Mouse (Mus musculus) spleen, adult 2 months (tissue): ENCODE results near the gene Tyw1. TPM values are rescaled to one million over a fixed set of nuclear protein-coding genes. Genes with fewer than 3 reads are reported as not detected.

Source experiments
- DNase-seq, 2 experiments: peaks; one replicate each; pipeline versions ENCODE4 v3.0.0 to v3.0.0-alpha.2; 2012 to 2021; ENCODE audit warnings: low spot score in 2 of 2, low read depth in 1 of 2
- H3K27ac ChIP-seq: fragments of 200-500 bp; 2 replicates; pipeline ENCODE4 v1.5.1; 2012; ENCODE audit warnings: low read length, inconsistent platforms; ENCODE audit not compliant: insufficient read depth
- H3K27me3 ChIP-seq: fragments of 200-500 bp; 2 replicates; pipeline ENCODE4 v1.6.1; 2012; ENCODE audit warnings: mild to moderate bottlenecking, moderate library complexity, low read length, inconsistent platforms; ENCODE audit not compliant: control insufficient read depth, insufficient read depth
- H3K36me3 ChIP-seq: fragments of 200-500 bp; 2 replicates; pipeline ENCODE4 v1.6.1; 2012; ENCODE audit warnings: mild to moderate bottlenecking, low read length, inconsistent platforms; ENCODE audit not compliant: control insufficient read depth, insufficient read depth
- H3K4me1 ChIP-seq: fragments of 200-500 bp; 2 replicates; pipeline ENCODE4 v1.6.1; 2011; ENCODE audit warnings: inconsistent platforms; ENCODE audit not compliant: control insufficient read depth, insufficient read depth, insufficient read length
- H3K4me3 ChIP-seq: fragments of 200-500 bp; 2 replicates; pipeline ENCODE4 v1.5.1; 2011; ENCODE audit warnings: mild to moderate bottlenecking, inconsistent platforms; ENCODE audit not compliant: insufficient read depth, insufficient read length; ENCODE audit errors: extremely low read depth
- CTCF ChIP-seq: fragments of 200-500 bp; IDR thresholded peaks from 2 replicates; pipeline ENCODE4 v1.5.1; 2011; ENCODE audit warnings: mild to moderate bottlenecking, inconsistent platforms; ENCODE audit not compliant: insufficient read depth, insufficient read length, insufficient replicate concordance; ENCODE audit errors: extremely low read depth
- POLR2A ChIP-seq: fragments of 200-500 bp; IDR thresholded peaks from 2 replicates; pipeline ENCODE4 v1.6.1; 2011; ENCODE audit warnings: low read depth, low read length, inconsistent platforms
- WGBS: fragments of 180-500 bp; shearing (Covaris S2); methylation state at CpG from one replicate; pipeline ENCODE4 v1.1.7; 2018; 5-methylcytosine and 5-hydroxymethylcytosine counted together
- polyA plus RNA-seq: library from polyadenylated mRNA; depleted of rRNA; stranded (reverse); fragments of >200 nt; gene quantifications from 2 replicates; pipeline ENCODE4 v1.2.3, GENCODE M21; 2012

Gene Tyw1
- polyA plus RNA-seq, 1 experiment: 9.0 TPM

DNA sequence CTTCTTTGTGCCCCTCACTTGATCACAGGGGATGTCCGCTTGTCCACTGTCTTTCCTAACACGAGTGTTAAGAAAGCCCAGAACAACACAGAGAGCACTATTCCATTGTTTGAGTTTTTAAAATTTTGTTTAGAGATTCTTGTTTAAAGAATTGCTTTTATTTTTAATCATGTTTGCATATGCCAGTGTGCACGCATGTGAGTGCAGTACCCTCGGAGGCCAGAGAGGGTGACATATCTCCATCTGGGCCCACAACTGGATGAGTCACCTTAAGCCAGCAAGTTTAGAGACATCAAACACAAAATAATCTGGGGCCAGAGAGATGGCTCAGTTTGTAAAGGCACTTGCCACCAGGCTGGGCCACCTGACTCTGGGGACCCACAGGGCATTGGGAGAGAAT, 80.0 kb downstream of the Tyw1 start:
- peaks cover 15% of the 10 kb centered on the region for H3K36me3 ChIP-seq
- no peak overlapping the region for H3K4me3 ChIP-seq
- H3K27me3 ChIP-seq: no peaks in the 10 kb centered on the region
- WGBS: 98% methylated on average over 4 of the region's 4 CpGs
- TF ChIP-seq CTCF (no peak), POLR2A (no peak)
- no peak overlapping the region for H3K27ac ChIP-seq
- no peak for DNase-seq
- H3K4me1 ChIP-seq: no peaks in the 10 kb centered on the region

DNA sequence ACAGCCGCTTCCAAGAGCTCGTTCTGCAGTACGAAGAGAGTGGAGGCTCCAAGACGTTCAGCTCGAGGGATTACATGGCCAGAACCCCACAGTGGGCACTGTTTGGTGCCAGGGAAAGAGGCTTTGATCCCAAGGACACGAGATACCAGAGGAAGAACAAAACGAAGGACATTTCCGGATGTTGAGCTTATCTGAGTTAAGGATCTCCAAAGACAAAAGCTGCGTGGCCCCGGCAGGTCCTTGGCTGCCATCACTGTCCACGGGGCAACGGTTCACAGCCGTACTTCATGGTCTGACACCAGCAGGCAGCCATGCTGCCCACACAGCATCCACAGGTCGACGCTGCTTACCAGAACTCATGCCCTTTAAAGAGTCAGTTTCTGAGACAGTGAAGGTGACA, 85.2 kb downstream of the Tyw1 start:
- Histone ChIP-seq H3K27ac (no peak overlapping the region), H3K36me3 (peaks cover 14% of the 10 kb centered on the region), H3K4me1 (no peaks in the 10 kb centered on the region), H3K4me3 (no peak overlapping the region), H3K27me3 (no peaks in the 10 kb centered on the region)
- no peak for DNase-seq
- TF ChIP-seq POLR2A (no peak), CTCF (no peak)
- WGBS: 95% methylated on average over 15 of the region's 15 CpGs

DNA sequence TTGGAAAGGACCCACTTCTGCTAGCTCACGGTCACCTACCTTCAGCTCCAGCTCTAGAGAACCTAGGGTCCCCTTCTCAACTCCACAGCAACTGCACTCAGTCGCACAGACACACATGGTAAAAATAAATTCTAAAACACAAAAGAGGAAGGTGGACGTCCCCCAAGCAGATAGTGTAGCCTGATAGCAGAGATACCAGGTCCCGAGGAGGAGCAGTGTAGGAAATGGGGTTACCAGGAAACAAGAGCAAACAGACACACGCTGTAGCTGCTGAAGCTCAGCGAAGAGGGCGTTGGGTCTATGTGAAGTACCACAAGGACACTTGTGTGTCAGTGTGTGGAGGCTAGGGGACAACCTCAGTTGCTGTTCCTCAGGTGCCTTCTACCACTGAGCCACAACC, 89.6 kb downstream of the Tyw1 start:
- TF ChIP-seq POLR2A: no peak
- TF ChIP-seq CTCF: no peak
- no peaks in the 10 kb centered on the region for H3K4me1 ChIP-seq
- H3K4me3 ChIP-seq: no peak overlapping the region
- H3K36me3 ChIP-seq: peaks cover 8% of the 10 kb centered on the region
- H3K27ac ChIP-seq: no peak overlapping the region
- WGBS: 72% methylated on average over 7 of the region's 7 CpGs
- no peak for DNase-seq
- H3K27me3 ChIP-seq: no peaks in the 10 kb centered on the region

DNA sequence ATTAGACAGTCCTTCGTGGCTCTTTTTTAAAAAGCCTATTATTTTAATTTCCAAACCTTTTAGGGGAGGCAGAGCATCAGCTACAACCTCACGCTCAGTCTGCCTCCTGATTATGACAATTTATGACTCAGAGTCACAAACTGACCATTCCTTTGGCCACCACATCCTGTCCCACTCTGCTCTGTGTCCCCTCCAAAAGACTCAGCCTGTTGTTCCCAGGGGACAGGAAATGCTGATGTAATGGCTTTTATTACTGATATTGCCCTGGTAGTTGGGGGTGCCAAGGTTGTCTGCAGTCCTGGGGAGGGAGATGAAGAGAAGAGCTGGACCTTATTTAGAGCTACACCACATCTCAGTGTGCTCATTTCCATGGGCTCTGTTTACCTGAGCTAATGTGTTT, 90.5 kb downstream of the Tyw1 start:
- H3K27me3 ChIP-seq: no peaks in the 10 kb centered on the region
- H3K36me3 ChIP-seq: peaks cover 6% of the 10 kb centered on the region
- no peak overlapping the region for H3K27ac ChIP-seq
- no peak overlapping the region for H3K4me3 ChIP-seq
- H3K4me1 ChIP-seq: no peaks in the 10 kb centered on the region
- no peak for DNase-seq
- 73% methylated on average over 2 of the region's 2 CpGs for WGBS
- TF ChIP-seq POLR2A (no peak), CTCF (no peak)

GRCm38 (mm10) chr5:130355223-130355622, 99.8 kb downstream of the Tyw1 start:
- no peak overlapping the region for H3K27ac ChIP-seq
- H3K27me3 ChIP-seq: no peaks in the 10 kb centered on the region
- no peak for DNase-seq
- H3K4me1 ChIP-seq: no peaks in the 10 kb centered on the region
- no peaks in the 10 kb centered on the region for H3K36me3 ChIP-seq
- TF ChIP-seq POLR2A (no peak), CTCF (no peak)
- H3K4me3 ChIP-seq: no peak overlapping the region
- WGBS: 68% methylated on average over 7 of the region's 7 CpGs

- Histone ChIP-seq H3K27ac (no peak overlapping the region), H3K4me3 (no peak overlapping the region), H3K4me1 (no peaks in the 10 kb centered on the region), H3K36me3 (no peaks in the 10 kb centered on the region), H3K27me3 (no peaks in the 10 kb centered on the region)
- WGBS: 71% methylated on average over 4 of the region's 4 CpGs
- no peak for DNase-seq
- no peak for TF ChIP-seq POLR2A
- no peak for TF ChIP-seq CTCF
These were observed 107.7 kb downstream of the Tyw1 start for GRCm38 (mm10) chr5:130363111-130363510.

- no peaks in the 10 kb centered on the region for H3K27me3 ChIP-seq
- 42% methylated on average over 3 of the region's 3 CpGs for WGBS
- no peak overlapping the region for H3K27ac ChIP-seq
- no peaks in the 10 kb centered on the region for H3K36me3 ChIP-seq
- DNase-seq: no peak
- no peaks in the 10 kb centered on the region for H3K4me1 ChIP-seq
- H3K4me3 ChIP-seq: no peak overlapping the region
- TF ChIP-seq CTCF (no peak), POLR2A (no peak)
These were observed 108.4 kb downstream of the Tyw1 start for GRCm38 (mm10) chr5:130363773-130364172.

DNA sequence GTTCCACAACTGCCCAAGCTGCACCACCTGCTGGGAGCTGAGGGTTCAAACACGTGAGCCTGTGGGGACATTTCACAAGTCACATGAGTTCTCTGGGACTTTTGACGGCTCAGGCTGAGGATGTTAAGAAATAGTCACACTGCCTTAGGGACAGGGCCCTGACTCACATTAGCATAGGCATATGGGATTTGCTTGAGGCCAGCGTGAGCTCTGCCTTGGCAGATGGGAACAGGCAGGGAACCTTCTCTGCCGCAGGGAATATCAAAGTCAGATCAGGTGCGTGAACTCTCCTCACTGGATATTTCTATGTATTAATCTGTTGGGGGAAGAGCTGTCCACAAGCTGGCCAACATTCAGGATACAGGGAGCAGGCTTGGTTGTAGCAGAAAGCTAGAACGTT, 112.8 kb downstream of the Tyw1 start:
- H3K4me1 ChIP-seq: no peaks in the 10 kb centered on the region
- DNase-seq: no peak
- TF ChIP-seq CTCF (no peak), POLR2A (no peak)
- no peak overlapping the region for H3K27ac ChIP-seq
- H3K4me3 ChIP-seq: no peak overlapping the region
- H3K36me3 ChIP-seq: no peaks in the 10 kb centered on the region
- 82% methylated on average over 6 of the region's 6 CpGs for WGBS
- no peaks in the 10 kb centered on the region for H3K27me3 ChIP-seq
